Mouse (Mus musculus): ENCODE data around the gene Mtm1. TPM values are rescaled to one million over a fixed set of nuclear protein-coding genes. Genes with fewer than 3 reads are reported as not detected.

Mtm1 gene
- total and polyA plus RNA-seq, 3 experiments, result 2.2 to 4.0 TPM; not detected in 1

DNA sequence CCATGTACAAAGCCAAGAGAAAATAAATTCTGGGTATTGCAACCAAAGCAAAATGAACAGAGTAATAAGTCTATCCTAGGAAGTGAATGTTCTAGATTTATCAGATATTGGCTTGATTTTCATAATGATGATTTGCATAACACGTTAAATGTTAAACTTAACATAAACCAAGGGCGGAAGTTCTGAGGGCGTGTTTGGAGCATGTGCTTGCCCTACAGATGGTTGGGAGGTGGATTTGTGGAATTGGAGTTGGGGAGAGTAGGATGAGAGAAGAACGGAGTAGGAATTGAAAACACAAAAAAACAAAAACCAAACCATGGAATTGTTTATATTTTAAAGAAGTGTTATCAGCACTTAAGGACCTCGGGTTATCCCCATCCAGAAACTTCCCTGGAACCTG, 153.5 kb downstream of the Mtm1 start (continued):
- TF ChIP-seq POLR2AphosphoS2 (IDR thresholded peaks at IDR 0.05; ENCODE audit: low read length) (no peak), USF2 (IDR thresholded peaks at IDR 0.05; ENCODE audit: borderline replicate concordance in 1 of 2, insufficient read depth in 1 of 2, low read depth in 1 of 2, low read length in 2 of 2) (no peak)

DNA sequence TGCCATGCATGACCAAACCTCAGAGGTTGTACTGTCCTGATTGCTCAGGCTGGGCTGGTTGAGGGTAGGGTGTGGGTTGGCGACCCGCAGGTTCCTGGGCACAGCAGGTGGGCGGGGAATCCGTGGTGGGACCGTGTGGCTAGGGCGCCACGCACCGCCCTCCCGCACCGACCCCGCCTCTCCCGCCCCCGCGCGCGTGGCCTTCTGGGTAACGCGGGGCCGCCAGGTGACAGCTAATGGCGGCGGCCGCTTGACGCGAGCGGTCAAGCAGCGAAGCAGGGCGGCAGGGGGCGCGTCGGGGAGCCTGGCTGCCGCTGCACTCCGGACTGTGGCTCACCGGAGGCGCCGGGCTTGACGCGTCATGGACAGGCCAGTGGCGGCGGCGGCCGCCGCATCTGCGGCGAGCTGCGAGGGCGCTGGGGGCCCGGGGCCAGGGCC, 154.0 kb downstream of the Mtm1 start, which contains the start of gene Mtmr1:
TSS of gene Mtmr1 (plus strand) at position 207 of the 438 bp plus-strand sequence.
- H3K4me1 ChIP-seq (ENCODE audit: control insufficient read depth in 1 of 2, insufficient read depth in 2 of 2, low read length in 2 of 2), result peaks cover 5 to 8% of the 10 kb centered on the region in 2 experiments; a peak in 3 of 4 replicates
- H3K27me3 ChIP-seq (ENCODE audit: control insufficient read depth in 1 of 2, insufficient read depth in 2 of 2, low read length in 2 of 2), result no peaks in the 10 kb centered on the region
- peaks cover 0 to 8% of the 10 kb centered on the region in 2 experiments; a peak in 2 of 4 replicates for H3K36me3 ChIP-seq (ENCODE audit: control insufficient read depth in 1 of 2, insufficient read depth in 2 of 2, low read length in 2 of 2)
- H3K9ac ChIP-seq (ENCODE audit: control insufficient read depth, low read depth, low read length, poor library complexity, severe bottlenecking), result peak within 1 kb of the TSS; percentile 82
- TF ChIP-seq MYC (IDR thresholded peaks at IDR 0.05; ENCODE audit: low read depth, low read length) (no peak), SMC3 (IDR thresholded peaks at IDR 0.05; ENCODE audit: low read depth, low read length) (no peak), TAL1 (IDR thresholded peaks at IDR 0.05; ENCODE audit: low read length) (no peak), HCFC1 (IDR thresholded peaks at IDR 0.05; ENCODE audit: low read depth, low read length) (peak; percentile 49; the same call in 1 of the 2 replicates), POLR2AphosphoS5 (IDR thresholded peaks at IDR 0.05; ENCODE audit: borderline replicate concordance, low read depth, low read length) (no peak), MAZ (IDR thresholded peaks at IDR 0.05; ENCODE audit: low read depth, low read length) (peak; percentile 47; the same call in 1 of the 2 replicates), JUND (IDR thresholded peaks at IDR 0.05; ENCODE audit: low read depth, low read length) (no peak), TCF12 (IDR thresholded peaks at IDR 0.05; ENCODE audit: low read depth, low read length) (0 out of 2 replicates have a peak, but pooled peaks have one; percentile 16), POLR2A (IDR thresholded peaks at IDR 0.05; ENCODE audit: control insufficient read depth in 1 of 2, insufficient read depth in 1 of 2, low read depth in 1 of 2, low read length in 2 of 2, poor library complexity in 1 of 2) (peak in 1 of 2 experiments; percentile 55; a peak in 1 of 4 replicates), GATA1 (IDR thresholded peaks at IDR 0.05; ENCODE audit: low read depth, low read length) (no peak), MXI1 (IDR thresholded peaks at IDR 0.05; ENCODE audit: low read depth, low read length) (peak; percentile 31; the same call in 1 of the 2 replicates), CHD1 (IDR thresholded peaks at IDR 0.05; ENCODE audit: low read depth, low read length) (no peak), CTCF (IDR thresholded peaks at IDR 0.05 in 2 of 3, conservative IDR thresholded peaks at IDR 0.05 in 1 of 3; ENCODE audit: control insufficient read depth in 1 of 3, insufficient read depth in 1 of 3, low read depth in 2 of 3, low read length in 3 of 3, poor library complexity in 1 of 3, severe bottlenecking in 1 of 3) (0 out of 6 replicates have a peak, but pooled peaks of 1 of the 3 experiments have one; percentile 2), ZC3H11A (IDR thresholded peaks at IDR 0.05; ENCODE audit: low read depth, low read length) (no peak)
- no peaks in the 10 kb centered on the region for H3K9me3 ChIP-seq (replicated peaks; ENCODE audit: insufficient read depth, low read length)
- DNase-seq (ENCODE audit: low read depth, low spot score), result peak; percentile 65
- H3K79me2 ChIP-seq (ENCODE audit: control insufficient read depth, insufficient read depth, low read length, poor library complexity), result peaks cover 3% of the 10 kb centered on the region; the same call in 1 of the 2 replicates
- peak within 1 kb of the TSS; percentile 19 for H3K27ac ChIP-seq (ENCODE audit: control insufficient read depth, low read depth, low read length)
- H3K4me3 ChIP-seq (ENCODE audit: control insufficient read depth in 1 of 2, insufficient read depth in 1 of 2, low read depth in 2 of 2, low read length in 2 of 2), result peak within 1 kb of the TSS; percentile 79 to 88

GRCm38 (mm10) chrX:71365011-71365410, 154.4 kb downstream of the Mtm1 start:
- Histone ChIP-seq H3K36me3 (ENCODE audit: control insufficient read depth in 1 of 2, insufficient read depth in 2 of 2, low read length in 2 of 2) (peaks cover 0 to 8% of the 10 kb centered on the region in 2 experiments; a peak in 2 of 4 replicates), H3K27me3 (ENCODE audit: control insufficient read depth in 1 of 2, insufficient read depth in 2 of 2, low read length in 2 of 2) (no peaks in the 10 kb centered on the region), H3K27ac (ENCODE audit: control insufficient read depth, low read depth, low read length) (peak overlapping the region; percentile 19), H3K79me2 (ENCODE audit: control insufficient read depth, insufficient read depth, low read length, poor library complexity) (peaks cover 3% of the 10 kb centered on the region; the same call in 1 of the 2 replicates), H3K4me3 (ENCODE audit: control insufficient read depth in 1 of 2, insufficient read depth in 1 of 2, low read depth in 2 of 2, low read length in 2 of 2) (peak overlapping the region; percentile 79 to 88; a peak in 3 of 4 replicates), H3K9me3 (replicated peaks; ENCODE audit: insufficient read depth, low read length) (no peaks in the 10 kb centered on the region), H3K9ac (ENCODE audit: control insufficient read depth, low read depth, low read length, poor library complexity, severe bottlenecking) (peak overlapping the region; percentile 82), H3K4me1 (ENCODE audit: control insufficient read depth in 1 of 2, insufficient read depth in 2 of 2, low read length in 2 of 2) (peaks cover 5 to 8% of the 10 kb centered on the region in 2 experiments; a peak in 3 of 4 replicates)
- TF ChIP-seq MXI1 (IDR thresholded peaks at IDR 0.05; ENCODE audit: low read depth, low read length) (0 out of 2 replicates have a peak, but pooled peaks have one; percentile 5), EP300 (IDR thresholded peaks at IDR 0.05; ENCODE audit: low read depth in 1 of 2, low read length in 2 of 2) (no peak)
- DNase-seq (ENCODE audit: low read depth, low spot score), result peak; percentile 47

Other genes starting within 250 kb of the Mtm1 start
- gene Mamld1, start 160.5 kb upstream of the Mtm1 start, total RNA-seq (2012; rRNA removed), result not detected in 2 replicates
- gene Mamld1, start 160.5 kb upstream of the Mtm1 start, polyA plus RNA-seq (2012; ENCODE audit: insufficient read depth in 1 of 2, insufficient read length in 2 of 2, low read depth in 1 of 2, low replicate concordance in 2 of 2, missing spikeins in 1 of 2), result not detected
- 19.4 and 19.6 TPM in 2 replicates for gene Mtmr1, start 154.0 kb downstream of the Mtm1 start, total RNA-seq (2012; rRNA removed)
- 10 to 100 TPM in 1 of 2 experiments, not detected in 1; 14.8 TPM for gene Mtmr1, start 154.0 kb downstream of the Mtm1 start, polyA plus RNA-seq (2012; ENCODE audit: insufficient read depth in 1 of 2, insufficient read length in 2 of 2, low read depth in 1 of 2, low replicate concordance in 2 of 2, missing spikeins in 1 of 2)

Measured in MEL (cell line).